Mouse (Mus musculus): ENCODE measurements around the gene Rgs1. TPM values are rescaled to one million over a fixed set of nuclear protein-coding genes. Genes with fewer than 3 reads are reported as not detected.

Rgs1 gene
- 0.72 and 1.5 TPM in 2 replicates for polyA plus RNA-seq (2015; fragmentation: Nextera tagmentation; extraction: Ambion mirVana)

DNA sequence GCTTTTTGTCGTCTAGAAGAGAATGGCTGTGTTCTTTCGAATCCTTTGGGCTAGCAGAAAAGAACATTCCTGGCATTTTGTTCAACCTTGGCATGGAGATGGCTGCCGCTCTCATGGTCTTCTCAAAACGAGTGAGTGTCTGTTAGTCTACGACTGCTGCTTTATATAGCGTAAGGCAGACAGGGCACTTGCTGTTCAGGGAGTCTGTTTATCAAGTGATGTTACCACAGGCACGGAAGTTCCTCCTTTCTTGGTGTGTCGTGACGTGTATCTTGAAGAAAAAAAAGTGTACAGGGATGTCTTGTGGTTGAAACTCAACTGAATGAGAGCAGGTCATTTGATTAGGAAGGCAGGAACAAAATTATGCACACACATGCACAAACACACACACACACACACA is at the start of gene Rgs1:
TSS of gene Rgs1 (minus strand) at position 320 of the 400 bp plus-strand sequence.
- Histone ChIP-seq H3K9me3 (replicated peaks) (peaks cover 4% of the 10 kb centered on the region; the same call in 1 of the 2 replicates), H3K9ac (no peak within 1 kb of the TSS), H3K4me2 (no peak within 1 kb of the TSS), H3K4me1 (replicated peaks) (no peaks in the 10 kb centered on the region), H3K27me3 (no peaks in the 10 kb centered on the region), H3K4me3 (no peak within 1 kb of the TSS), H3K36me3 (no peaks in the 10 kb centered on the region), H3K27ac (no peak within 1 kb of the TSS)
- 72% methylated on average over 9 of the region's 9 CpGs for WGBS
- ATAC-seq (replicated peaks; ENCODE audit: insufficient number of reproducible peaks, insufficient read depth, low FRiP score, low read depth), result no peak

DNA sequence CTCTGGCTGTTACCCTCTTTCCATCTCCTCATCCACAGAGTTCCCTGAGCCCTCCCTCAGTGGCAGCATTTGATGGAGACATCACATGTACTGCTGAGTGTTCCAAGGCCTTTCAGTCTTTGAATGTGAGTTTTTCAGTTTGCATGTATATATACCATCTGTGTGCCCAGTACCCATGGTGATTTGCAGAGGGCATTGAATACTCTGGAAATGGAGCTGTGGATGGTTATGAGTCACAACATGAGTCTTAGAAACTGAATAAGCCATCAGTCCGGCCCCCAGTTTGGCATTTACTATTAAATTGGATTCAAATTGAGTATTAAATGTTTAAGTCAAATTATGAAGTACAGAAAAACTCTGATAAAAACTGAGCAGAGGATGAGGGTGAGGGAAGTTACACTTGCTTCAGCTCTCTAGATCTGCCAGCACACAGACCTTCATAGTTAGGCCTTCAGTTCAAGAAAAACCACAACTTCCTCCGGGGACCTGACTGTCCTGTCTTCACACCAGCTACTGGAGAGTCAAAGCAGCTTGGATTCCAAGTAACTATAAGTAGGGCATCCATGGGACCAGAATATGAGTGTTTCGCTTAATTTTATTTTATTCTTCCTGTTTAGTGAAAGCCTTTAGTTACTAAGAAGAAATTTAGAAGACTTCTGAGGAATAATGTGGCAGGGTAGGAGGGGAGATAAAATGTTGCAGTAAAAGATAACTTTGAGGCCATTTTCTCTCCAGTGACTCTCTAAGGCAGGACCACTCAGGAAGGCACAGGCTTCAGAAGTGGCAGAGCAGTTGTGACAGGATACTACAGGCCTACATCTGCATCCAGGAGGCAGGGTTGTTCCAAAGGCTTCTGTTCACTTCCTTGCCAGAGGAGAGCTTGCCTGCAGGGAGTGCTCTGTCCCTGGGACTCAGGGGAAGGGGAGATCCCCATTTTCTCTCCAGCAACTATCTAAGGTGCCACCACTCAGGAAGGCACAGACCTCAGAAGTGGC is 34.3 kb upstream of the Rgs1 start:
- Histone ChIP-seq H3K4me2 (no peak overlapping the region), H3K9ac (no peak overlapping the region), H3K9me3 (replicated peaks) (no peaks in the 10 kb centered on the region), H3K27ac (no peak overlapping the region), H3K4me1 (replicated peaks) (no peaks in the 10 kb centered on the region), H3K27me3 (no peaks in the 10 kb centered on the region), H3K4me3 (no peak overlapping the region), H3K36me3 (no peaks in the 10 kb centered on the region)
- ATAC-seq (replicated peaks; ENCODE audit: insufficient number of reproducible peaks, insufficient read depth, low FRiP score, low read depth), result no peak
- WGBS, result 75% methylated on average over 3 of the region's 3 CpGs

DNA sequence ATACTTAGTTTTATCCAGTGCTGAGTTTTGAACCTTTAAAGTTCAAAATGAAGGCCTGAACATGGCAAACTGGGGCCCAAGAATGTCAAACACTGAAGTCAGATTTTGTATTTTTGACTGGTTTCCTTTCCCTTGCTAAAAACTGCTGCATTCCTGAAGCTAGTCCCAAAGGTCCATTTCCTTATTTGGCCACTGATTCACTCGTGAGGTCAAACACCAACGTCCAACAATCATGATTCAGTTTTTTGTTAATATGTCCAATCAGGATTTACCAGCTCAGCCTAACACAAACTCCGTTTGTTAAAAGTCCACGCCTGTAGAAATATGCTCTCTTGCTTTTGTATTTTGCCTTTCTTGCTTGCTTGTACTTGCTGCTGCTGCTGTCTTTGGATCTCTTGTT is 31.0 kb upstream of the Rgs1 start:
- Histone ChIP-seq H3K9ac (no peak overlapping the region), H3K9me3 (replicated peaks) (no peaks in the 10 kb centered on the region), H3K27me3 (no peaks in the 10 kb centered on the region), H3K36me3 (no peaks in the 10 kb centered on the region), H3K4me3 (no peak overlapping the region), H3K27ac (no peak overlapping the region), H3K4me1 (replicated peaks) (no peaks in the 10 kb centered on the region), H3K4me2 (no peak overlapping the region)
- no peak for ATAC-seq (replicated peaks; ENCODE audit: insufficient number of reproducible peaks, insufficient read depth, low FRiP score, low read depth)
- 65% methylated on average over 4 of the region's 4 CpGs for WGBS

DNA sequence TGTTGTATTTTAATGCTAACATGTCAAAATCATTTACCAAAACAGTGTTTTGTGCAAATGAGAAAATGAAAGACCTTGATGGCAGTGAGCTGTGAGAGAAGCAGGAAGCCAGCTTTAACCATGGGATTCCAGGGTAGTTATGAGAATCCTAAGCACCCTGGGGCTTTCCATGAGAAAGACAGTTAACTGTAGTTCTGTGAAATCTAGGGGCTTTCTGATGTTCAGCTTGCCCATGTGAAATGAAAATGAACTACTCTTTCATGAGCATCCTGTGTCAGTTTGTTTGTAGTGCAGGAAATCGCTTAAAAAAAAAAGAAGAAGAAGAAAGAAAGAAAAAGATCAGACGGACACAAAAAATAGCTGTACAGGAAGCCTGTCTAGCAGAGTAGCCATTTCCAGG is 23.9 kb upstream of the Rgs1 start:
- H3K27ac ChIP-seq, result no peak overlapping the region
- H3K36me3 ChIP-seq, result no peaks in the 10 kb centered on the region
- ATAC-seq (replicated peaks; ENCODE audit: insufficient number of reproducible peaks, insufficient read depth, low FRiP score, low read depth), result no peak
- H3K9ac ChIP-seq, result no peak overlapping the region
- 61% methylated on average over 2 of the region's 2 CpGs for WGBS
- no peak overlapping the region for H3K4me2 ChIP-seq
- no peaks in the 10 kb centered on the region for H3K9me3 ChIP-seq (replicated peaks)
- no peak overlapping the region for H3K4me3 ChIP-seq
- no peaks in the 10 kb centered on the region for H3K27me3 ChIP-seq
- no peaks in the 10 kb centered on the region for H3K4me1 ChIP-seq (replicated peaks)

DNA sequence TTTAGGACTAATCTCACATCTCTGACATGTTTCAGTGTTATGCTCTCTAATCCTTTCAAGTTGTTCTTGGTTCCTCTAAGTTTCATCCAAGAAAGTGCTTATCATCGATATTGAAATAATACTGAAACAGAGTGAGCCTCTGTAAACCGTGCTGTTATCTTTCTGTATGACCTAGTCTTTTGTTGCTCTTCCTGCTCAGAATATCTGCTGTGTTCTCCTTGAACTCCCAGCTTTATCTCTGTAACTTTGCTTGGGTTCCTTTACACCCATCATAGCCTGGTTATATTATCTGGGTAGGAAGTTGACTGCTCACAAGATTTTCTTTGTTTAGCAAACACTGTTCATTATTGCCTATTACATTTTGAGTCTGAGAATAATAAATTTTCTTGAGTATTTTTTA is 20.1 kb upstream of the Rgs1 start:
- ATAC-seq (replicated peaks; ENCODE audit: insufficient number of reproducible peaks, insufficient read depth, low FRiP score, low read depth), result no peak
- no peaks in the 10 kb centered on the region for H3K36me3 ChIP-seq
- no peak overlapping the region for H3K4me3 ChIP-seq
- no peaks in the 10 kb centered on the region for H3K4me1 ChIP-seq (replicated peaks)
- H3K27ac ChIP-seq, result no peak overlapping the region
- no peak overlapping the region for H3K9ac ChIP-seq
- no peak overlapping the region for H3K4me2 ChIP-seq
- 47% methylated on average over 2 of the region's 2 CpGs for WGBS
- no peaks in the 10 kb centered on the region for H3K9me3 ChIP-seq (replicated peaks)
- no peaks in the 10 kb centered on the region for H3K27me3 ChIP-seq

DNA sequence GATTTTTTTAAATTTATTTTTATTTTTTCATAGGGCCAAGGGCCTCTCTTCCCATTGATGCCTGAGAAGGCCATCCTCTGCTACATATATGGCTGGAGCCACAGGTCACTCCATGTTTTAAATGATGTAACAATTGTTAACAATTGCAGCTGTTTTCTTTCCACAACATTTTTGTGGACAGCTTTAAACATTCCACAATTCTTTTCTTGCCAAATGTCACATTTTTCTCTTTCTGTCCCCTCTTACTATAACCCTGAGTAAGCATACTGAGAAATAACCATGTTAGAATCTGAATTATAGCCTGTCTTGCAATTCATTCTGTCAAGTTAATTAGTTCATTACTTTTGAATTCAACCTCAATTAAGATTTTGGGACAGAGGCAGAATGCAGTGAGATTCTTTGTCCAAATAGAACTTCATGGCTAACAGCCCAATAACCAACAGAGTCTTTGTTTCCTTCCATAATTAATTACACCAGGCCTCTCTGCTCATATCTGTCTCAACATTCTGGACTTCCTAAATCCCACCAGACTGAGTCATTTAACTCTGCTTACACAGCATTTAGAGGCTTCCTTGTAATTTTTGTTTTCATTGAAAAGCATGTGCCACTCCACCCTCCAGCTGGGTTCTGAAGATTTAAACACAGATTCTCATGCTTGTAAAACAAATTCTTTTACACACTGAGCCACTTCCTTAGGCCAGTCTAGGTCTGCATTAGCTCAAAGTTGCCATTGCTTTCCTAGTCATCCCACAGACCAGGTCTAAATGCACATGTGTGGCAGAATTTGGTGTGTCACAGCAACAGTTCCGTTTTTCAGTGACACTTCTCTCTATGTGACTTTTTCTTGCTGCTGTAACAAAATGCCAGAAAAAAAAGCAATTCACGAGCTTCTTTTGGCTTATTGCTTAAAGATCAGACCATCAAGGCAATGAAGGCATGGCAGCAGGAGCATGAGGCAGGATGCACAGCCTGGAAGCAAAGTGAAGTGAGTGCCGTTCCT is 18.7 kb upstream of the Rgs1 start:
- Histone ChIP-seq H3K27me3 (no peaks in the 10 kb centered on the region), H3K4me3 (no peak overlapping the region), H3K9me3 (replicated peaks) (no peaks in the 10 kb centered on the region), H3K27ac (no peak overlapping the region), H3K9ac (no peak overlapping the region), H3K36me3 (no peaks in the 10 kb centered on the region), H3K4me1 (replicated peaks) (no peaks in the 10 kb centered on the region), H3K4me2 (no peak overlapping the region)
- no peak for ATAC-seq (replicated peaks; ENCODE audit: insufficient number of reproducible peaks, insufficient read depth, low FRiP score, low read depth)
- 65% methylated on average over 3 of the region's 3 CpGs for WGBS

DNA sequence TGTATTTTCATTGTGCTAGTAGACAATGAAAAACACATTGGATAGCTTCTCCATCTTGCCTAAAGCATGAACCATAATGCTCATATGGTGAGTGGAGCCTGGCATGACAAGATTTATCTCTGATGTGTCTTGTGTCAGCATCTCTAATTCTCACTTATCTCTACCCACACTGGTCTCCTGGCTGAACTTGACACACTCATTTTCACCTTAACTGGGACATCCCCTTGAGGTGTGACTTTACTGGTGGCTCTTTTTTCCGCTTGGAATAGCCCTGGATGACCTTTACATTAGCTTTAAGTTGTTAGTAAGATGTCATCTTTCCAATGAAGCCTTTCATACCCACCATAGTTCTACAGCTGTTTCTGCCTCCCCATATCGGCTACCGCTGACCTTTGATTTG is 15.0 kb upstream of the Rgs1 start:
- no peak for ATAC-seq (replicated peaks; ENCODE audit: insufficient number of reproducible peaks, insufficient read depth, low FRiP score, low read depth)
- Histone ChIP-seq H3K27me3 (no peaks in the 10 kb centered on the region), H3K4me1 (replicated peaks) (no peaks in the 10 kb centered on the region), H3K9ac (no peak overlapping the region), H3K4me3 (no peak overlapping the region), H3K27ac (no peak overlapping the region), H3K4me2 (no peak overlapping the region), H3K36me3 (no peaks in the 10 kb centered on the region), H3K9me3 (replicated peaks) (no peaks in the 10 kb centered on the region)
- WGBS, result 80% methylated on average over 3 of the region's 3 CpGs

DNA sequence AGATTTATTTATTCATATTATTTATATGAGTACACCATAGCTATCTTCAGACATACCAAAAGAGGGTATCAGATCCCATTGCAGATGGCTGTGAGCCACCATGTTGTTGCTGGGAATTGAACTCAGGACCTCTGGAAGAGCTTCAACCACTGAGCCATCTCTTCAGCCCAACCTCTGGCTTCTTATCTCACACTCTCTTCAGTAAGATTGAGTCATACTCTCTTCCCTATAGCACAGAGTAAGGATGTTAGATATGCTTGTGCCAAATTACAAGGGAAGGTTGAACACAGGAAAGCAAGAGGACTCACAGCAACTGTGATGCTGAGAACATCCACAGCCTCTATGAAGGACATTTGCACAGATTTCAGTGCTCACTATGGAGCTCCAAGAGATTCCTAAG is 13.0 kb upstream of the Rgs1 start:
- ATAC-seq (replicated peaks; ENCODE audit: insufficient number of reproducible peaks, insufficient read depth, low FRiP score, low read depth), result no peak

DNA sequence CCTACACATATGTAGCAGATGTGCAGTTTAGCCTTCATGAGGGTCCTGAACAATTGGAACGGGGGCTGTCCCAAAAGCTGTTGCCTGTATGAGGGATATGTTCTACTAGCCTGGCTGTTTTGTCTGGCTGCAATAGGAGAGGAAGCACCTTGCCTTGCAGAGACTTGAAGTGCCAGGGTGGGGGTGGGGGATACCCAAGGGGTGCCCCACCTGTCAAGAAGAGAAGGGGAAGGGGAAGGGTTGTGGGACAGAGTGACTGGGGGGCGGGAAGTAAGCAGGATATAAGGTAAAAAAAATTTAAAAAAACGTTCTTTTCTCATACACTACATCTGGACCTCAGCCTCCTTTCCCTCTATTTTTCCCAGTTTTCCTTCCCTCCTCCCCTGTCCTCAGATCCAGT is 9.7 kb upstream of the Rgs1 start:
- H3K36me3 ChIP-seq, result no peaks in the 10 kb centered on the region
- 53% methylated on average over 3 of the region's 3 CpGs for WGBS

More for the DNA sequence above, 13.0 kb upstream of the Rgs1 start:
- H3K27ac ChIP-seq, result no peak overlapping the region
- H3K9me3 ChIP-seq (replicated peaks), result no peaks in the 10 kb centered on the region
- H3K4me1 ChIP-seq (replicated peaks), result no peaks in the 10 kb centered on the region
- H3K4me3 ChIP-seq, result no peak overlapping the region
- H3K27me3 ChIP-seq, result no peaks in the 10 kb centered on the region
- no peak overlapping the region for H3K9ac ChIP-seq
- no peak overlapping the region for H3K4me2 ChIP-seq
- H3K36me3 ChIP-seq, result no peaks in the 10 kb centered on the region

DNA sequence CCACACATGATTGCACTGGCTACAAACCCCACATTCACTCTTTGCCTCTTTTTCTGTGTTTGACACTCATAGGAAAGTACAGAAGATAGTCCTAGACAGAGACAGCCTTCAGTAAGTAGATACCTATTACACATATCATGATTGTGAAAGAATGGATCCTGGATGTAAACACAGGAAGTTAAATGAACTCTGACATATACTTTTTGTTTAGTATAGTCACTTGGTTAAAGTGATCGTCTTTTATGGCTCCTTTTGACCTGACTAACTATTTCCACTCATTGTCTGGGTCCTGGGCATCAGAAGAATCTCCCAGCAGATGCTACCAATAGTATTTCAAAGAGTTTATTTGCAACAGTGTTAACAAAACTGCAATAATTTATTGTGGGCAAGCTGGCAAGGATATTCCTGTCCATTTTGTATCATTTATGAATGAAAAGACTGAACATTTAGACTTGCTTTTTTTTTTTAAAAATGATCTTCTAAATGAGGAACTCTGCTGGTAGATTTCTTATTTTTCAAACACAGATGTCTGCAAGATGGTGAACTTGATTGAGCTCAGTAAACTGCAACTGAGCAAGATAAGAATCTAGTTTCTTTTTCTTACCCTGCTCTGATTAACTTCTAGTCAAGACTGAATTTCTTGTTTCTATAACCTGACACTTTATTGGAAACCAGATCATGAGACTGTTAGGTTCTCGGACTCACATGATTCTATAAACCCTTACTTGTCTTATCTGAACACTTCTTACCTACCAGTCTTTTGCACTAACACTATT is 7.7 kb upstream of the Rgs1 start:
- Histone ChIP-seq H3K27ac (no peak overlapping the region), H3K4me1 (replicated peaks) (no peaks in the 10 kb centered on the region), H3K9me3 (replicated peaks) (peaks cover 4% of the 10 kb centered on the region; the same call in 1 of the 2 replicates), H3K36me3 (no peaks in the 10 kb centered on the region), H3K4me3 (no peak overlapping the region), H3K9ac (no peak overlapping the region), H3K27me3 (no peaks in the 10 kb centered on the region), H3K4me2 (no peak overlapping the region)
- ATAC-seq (replicated peaks; ENCODE audit: insufficient number of reproducible peaks, insufficient read depth, low FRiP score, low read depth), result no peak
- 45% methylated on average over 2 of the region's 2 CpGs for WGBS

More for the DNA sequence above, 9.7 kb upstream of the Rgs1 start:
- H3K27ac ChIP-seq, result no peak overlapping the region
- no peak overlapping the region for H3K4me3 ChIP-seq
- no peaks in the 10 kb centered on the region for H3K9me3 ChIP-seq (replicated peaks)
- no peak for ATAC-seq (replicated peaks; ENCODE audit: insufficient number of reproducible peaks, insufficient read depth, low FRiP score, low read depth)
- H3K4me1 ChIP-seq (replicated peaks), result no peaks in the 10 kb centered on the region
- no peaks in the 10 kb centered on the region for H3K27me3 ChIP-seq
- H3K9ac ChIP-seq, result no peak overlapping the region
- no peak overlapping the region for H3K4me2 ChIP-seq

Measured in heart, embryonic 15.5 days (tissue).